Mouse (Mus musculus): ENCODE data around the gene Zfp750.

Zfp750 gene

GRCm38 (mm10) chr11:121519131-121519530, at the start of gene Zfp750:
Gene Zfp750, minus strand, starts transcription at chr11:121519333.
- peak; percentile 51 for DNase-seq (ENCODE audit: low spot score)

- DNase-seq (ENCODE audit: low spot score): no peak
Measured at GRCm38 (mm10) chr11:121564265-121564664, 45.1 kb upstream of the Zfp750 start.

- DNase-seq (ENCODE audit: low spot score): no peak
Measured at GRCm38 (mm10) chr11:121563312-121563711, 44.2 kb upstream of the Zfp750 start.

- DNase-seq (ENCODE audit: low spot score): no peak
Measured at GRCm38 (mm10) chr11:121560294-121560663, 41.1 kb upstream of the Zfp750 start.

- DNase-seq (ENCODE audit: low spot score): no peak
Measured at GRCm38 (mm10) chr11:121559527-121560293, 40.6 kb upstream of the Zfp750 start.

GRCm38 (mm10) chr11:121558522-121558921, 39.4 kb upstream of the Zfp750 start:
- no peak for DNase-seq (ENCODE audit: low spot score)

- DNase-seq (ENCODE audit: low spot score): no peak
Measured at GRCm38 (mm10) chr11:121557946-121558345, 38.8 kb upstream of the Zfp750 start.

GRCm38 (mm10) chr11:121556727-121557126, 37.6 kb upstream of the Zfp750 start:
- DNase-seq (ENCODE audit: low spot score): no peak

- no peak for DNase-seq (ENCODE audit: low spot score)
Measured at GRCm38 (mm10) chr11:121553458-121553857, 34.3 kb upstream of the Zfp750 start.

- no peak for DNase-seq (ENCODE audit: low spot score)
Measured at GRCm38 (mm10) chr11:121552846-121553457, 33.8 kb upstream of the Zfp750 start.

- DNase-seq (ENCODE audit: low spot score): no peak
Measured at GRCm38 (mm10) chr11:121552167-121552566, 33.0 kb upstream of the Zfp750 start.

GRCm38 (mm10) chr11:121551206-121551799, 32.2 kb upstream of the Zfp750 start:
- no peak for DNase-seq (ENCODE audit: low spot score)

GRCm38 (mm10) chr11:121549843-121550647, 30.9 kb upstream of the Zfp750 start:
- DNase-seq (ENCODE audit: low spot score): no peak

GRCm38 (mm10) chr11:121548996-121549842, 30.1 kb upstream of the Zfp750 start:
- DNase-seq (ENCODE audit: low spot score): no peak

- DNase-seq (ENCODE audit: low spot score): no peak
Measured at GRCm38 (mm10) chr11:121547925-121548324, 28.8 kb upstream of the Zfp750 start.

GRCm38 (mm10) chr11:121547234-121547633, 28.1 kb upstream of the Zfp750 start:
- no peak for DNase-seq (ENCODE audit: low spot score)

- DNase-seq (ENCODE audit: low spot score): no peak
Measured at GRCm38 (mm10) chr11:121545398-121546034, 26.4 kb upstream of the Zfp750 start.

- no peak for DNase-seq (ENCODE audit: low spot score)
Measured at GRCm38 (mm10) chr11:121544755-121545397, 25.7 kb upstream of the Zfp750 start.

- no peak for DNase-seq (ENCODE audit: low spot score)
Measured at GRCm38 (mm10) chr11:121543922-121544321, 24.8 kb upstream of the Zfp750 start.

GRCm38 (mm10) chr11:121543287-121543856, 24.2 kb upstream of the Zfp750 start:
- DNase-seq (ENCODE audit: low spot score): no peak

Data from urinary bladder, postnatal 25 days (tissue).